Mouse (Mus musculus) hindbrain, embryonic 10.5 days (tissue): ENCODE measurements at regions not wholly inside any gene's neighbourhood (a gene's known extent, or its start where the extent isn't known, plus 50 kb on each side); places are given as distances from the start of the nearest gene placed in this dataset.
A peak's percentile ranks its signal among the peaks of the same experiment; 100 is the strongest.

Experiments
- DNase-seq: peaks from one replicate; pipeline ENCODE4 v3.0.0-alpha.2; 2017; ENCODE audit warnings: low spot score
- H3K27ac ChIP-seq: fragments of 300-500 bp; sonication (generic); 2 replicates; pipeline ENCODE4 v1.5.1; 2016; ENCODE audit warnings: mild to moderate bottlenecking, moderate library complexity
- H3K27me3 ChIP-seq: fragments of 300-500 bp; sonication (generic); 2 replicates; pipeline ENCODE4 v1.6.1; 2016; ENCODE audit warnings: mild to moderate bottlenecking; ENCODE audit not compliant: poor library complexity, insufficient read depth, severe bottlenecking
- H3K36me3 ChIP-seq: fragments of 300-500 bp; sonication (generic); 2 replicates; pipeline ENCODE4 v1.6.1; 2016; ENCODE audit warnings: mild to moderate bottlenecking, moderate library complexity
- H3K4me1 ChIP-seq: fragments of 300-500 bp; sonication (generic); replicated peaks from 2 replicates; pipeline ENCODE4 v1.6.1; 2016; ENCODE audit warnings: mild to moderate bottlenecking
- H3K4me3 ChIP-seq: fragments of 300-500 bp; sonication (generic); 2 replicates; pipeline ENCODE4 v1.5.1; 2016; ENCODE audit warnings: mild to moderate bottlenecking, moderate library complexity
- H3K9me3 ChIP-seq: fragments of 300-500 bp; sonication (generic); 2 replicates; pipeline ENCODE4 v1.6.1; 2016; ENCODE audit warnings: mild to moderate bottlenecking, moderate library complexity
- WGBS: fragments of 180-500 bp; shearing (Covaris S2); methylation state at CpG from one replicate; pipeline ENCODE4 v1.1.7; 2016; 5-methylcytosine and 5-hydroxymethylcytosine counted together

- H3K27me3 ChIP-seq = no peaks in the 10 kb centered on the region
- H3K9me3 ChIP-seq = no peaks in the 10 kb centered on the region
- WGBS = 53% methylated on average over 6 of the region's 6 CpGs
- no peak overlapping the region for H3K4me3 ChIP-seq
- DNase-seq = no peak
- no peaks in the 10 kb centered on the region for H3K36me3 ChIP-seq
- no peak overlapping the region for H3K27ac ChIP-seq
- H3K4me1 ChIP-seq = peaks cover 19% of the 10 kb centered on the region
Observed at GRCm38 (mm10) chr13:71084301-71084700, 242.7 kb upstream of the Adamts16 start.

GRCm38 (mm10) chr13:71075916-71076315 is 234.3 kb upstream of the Adamts16 start:
- no peaks in the 10 kb centered on the region for H3K27me3 ChIP-seq
- no peak for DNase-seq
- no peak overlapping the region for H3K4me3 ChIP-seq
- no peak overlapping the region for H3K27ac ChIP-seq
- H3K36me3 ChIP-seq = no peaks in the 10 kb centered on the region
- WGBS = 94% methylated on average over 4 of the region's 4 CpGs
- H3K9me3 ChIP-seq = no peaks in the 10 kb centered on the region
- H3K4me1 ChIP-seq = 0 out of 2 replicates have a peak, but pooled peaks cover 3% of the 10 kb centered on the region

GRCm38 (mm10) chr13:71074012-71074411 is 232.4 kb upstream of the Adamts16 start:
- H3K9me3 ChIP-seq = no peaks in the 10 kb centered on the region
- DNase-seq = no peak
- H3K4me1 ChIP-seq = peaks cover 3% of the 10 kb centered on the region
- H3K4me3 ChIP-seq = no peak overlapping the region
- no peaks in the 10 kb centered on the region for H3K36me3 ChIP-seq
- no peak overlapping the region for H3K27ac ChIP-seq
- 76% methylated on average over 10 of the region's 10 CpGs for WGBS
- H3K27me3 ChIP-seq = no peaks in the 10 kb centered on the region

GRCm38 (mm10) chr13:71068757-71069201 is 227.2 kb upstream of the Adamts16 start:
- Histone ChIP-seq H3K9me3 (no peaks in the 10 kb centered on the region), H3K4me3 (no peak overlapping the region), H3K36me3 (no peaks in the 10 kb centered on the region), H3K27me3 (0 out of 2 replicates have a peak, but pooled peaks cover 3% of the 10 kb centered on the region), H3K4me1 (peaks cover 18% of the 10 kb centered on the region), H3K27ac (no peak overlapping the region)
- 73% methylated on average over 11 of the region's 11 CpGs for WGBS
- DNase-seq = no peak

- Histone ChIP-seq H3K36me3 (no peaks in the 10 kb centered on the region), H3K4me1 (peaks cover 18% of the 10 kb centered on the region), H3K27me3 (0 out of 2 replicates have a peak, but pooled peaks cover 3% of the 10 kb centered on the region), H3K9me3 (no peaks in the 10 kb centered on the region), H3K4me3 (no peak overlapping the region), H3K27ac (no peak overlapping the region)
- DNase-seq = peak; percentile 12
- 39% methylated on average over 4 of the region's 4 CpGs for WGBS
Observed at GRCm38 (mm10) chr13:71068011-71068410, 226.4 kb upstream of the Adamts16 start.

- DNase-seq = no peak
- peaks cover 22% of the 10 kb centered on the region for H3K4me1 ChIP-seq
- H3K4me3 ChIP-seq = no peak overlapping the region
- WGBS = 70% methylated on average over 1 of the region's 1 CpGs
- no peaks in the 10 kb centered on the region for H3K9me3 ChIP-seq
- no peak overlapping the region for H3K27ac ChIP-seq
- 0 out of 2 replicates have a peak, but pooled peaks cover 3% of the 10 kb centered on the region for H3K27me3 ChIP-seq
- H3K36me3 ChIP-seq = no peaks in the 10 kb centered on the region
Observed at GRCm38 (mm10) chr13:71065568-71065967, 224.0 kb upstream of the Adamts16 start.

- peaks cover 22% of the 10 kb centered on the region for H3K4me1 ChIP-seq
- no peak overlapping the region for H3K27ac ChIP-seq
- 79% methylated on average over 8 of the region's 8 CpGs for WGBS
- DNase-seq = no peak
- 0 out of 2 replicates have a peak, but pooled peaks cover 3% of the 10 kb centered on the region for H3K27me3 ChIP-seq
- no peak overlapping the region for H3K4me3 ChIP-seq
- no peaks in the 10 kb centered on the region for H3K36me3 ChIP-seq
- H3K9me3 ChIP-seq = no peaks in the 10 kb centered on the region
Observed at GRCm38 (mm10) chr13:71064590-71065307, 223.1 kb upstream of the Adamts16 start.

- WGBS = 92% methylated on average over 21 of the region's 21 CpGs
- Histone ChIP-seq H3K4me3 (no peak overlapping the region), H3K27ac (no peak overlapping the region), H3K4me1 (peaks cover 7% of the 10 kb centered on the region), H3K9me3 (no peaks in the 10 kb centered on the region), H3K36me3 (no peaks in the 10 kb centered on the region), H3K27me3 (no peaks in the 10 kb centered on the region)
- no peak for DNase-seq
Observed at GRCm38 (mm10) chr13:71053361-71054264, 212.0 kb upstream of the Adamts16 start.

GRCm38 (mm10) chr13:71050646-71051045 is 209.0 kb upstream of the Adamts16 start:
- Histone ChIP-seq H3K27ac (peak overlapping the region; percentile 0; the same call in 1 of the 2 replicates), H3K4me1 (peaks cover 7% of the 10 kb centered on the region), H3K36me3 (no peaks in the 10 kb centered on the region), H3K9me3 (no peaks in the 10 kb centered on the region), H3K4me3 (no peak overlapping the region), H3K27me3 (no peaks in the 10 kb centered on the region)
- DNase-seq = peak; percentile 17
- WGBS = 34% methylated on average over 13 of the region's 13 CpGs

- Histone ChIP-seq H3K9me3 (no peaks in the 10 kb centered on the region), H3K27me3 (no peaks in the 10 kb centered on the region), H3K4me1 (0 out of 2 replicates have a peak, but pooled peaks cover 5% of the 10 kb centered on the region), H3K4me3 (no peak overlapping the region), H3K27ac (no peak overlapping the region), H3K36me3 (no peaks in the 10 kb centered on the region)
- WGBS = 92% methylated on average over 8 of the region's 8 CpGs
- DNase-seq = no peak
Observed at GRCm38 (mm10) chr13:71036000-71036399, 194.4 kb upstream of the Adamts16 start.

GRCm38 (mm10) chr13:71034926-71035687 is 193.5 kb upstream of the Adamts16 start:
- no peaks in the 10 kb centered on the region for H3K36me3 ChIP-seq
- H3K27me3 ChIP-seq = no peaks in the 10 kb centered on the region
- no peaks in the 10 kb centered on the region for H3K9me3 ChIP-seq
- DNase-seq = no peak
- H3K4me3 ChIP-seq = no peak overlapping the region
- H3K4me1 ChIP-seq = 0 out of 2 replicates have a peak, but pooled peaks cover 5% of the 10 kb centered on the region
- 71% methylated on average over 13 of the region's 13 CpGs for WGBS
- no peak overlapping the region for H3K27ac ChIP-seq

- H3K27me3 ChIP-seq = no peaks in the 10 kb centered on the region
Observed at GRCm38 (mm10) chr13:71008216-71008615, 166.6 kb upstream of the Adamts16 start.

More at GRCm38 (mm10) chr13:71008216-71008615, 166.6 kb upstream of the Adamts16 start:
- 21% methylated on average over 3 of the region's 3 CpGs for WGBS
- Histone ChIP-seq H3K27ac (no peak overlapping the region), H3K4me1 (peaks cover 7% of the 10 kb centered on the region; the same call in 1 of the 2 replicates), H3K4me3 (no peak overlapping the region), H3K9me3 (no peaks in the 10 kb centered on the region), H3K36me3 (no peaks in the 10 kb centered on the region)
- DNase-seq = no peak
